Mouse (Mus musculus) embryonic facial prominence, embryonic 14.5 days (tissue): ENCODE measurements around the gene Plcd1. TPM values are rescaled to one million over a fixed set of nuclear protein-coding genes. Genes with fewer than 3 reads are reported as not detected.

Experiments
- ATAC-seq: fragments of 200-750 bp; cut with Nextera tagmentation; 2 replicates; pipeline ENCODE4 v1.8.0; 2017; ENCODE audit warnings: low read depth, moderate number of reproducible peaks, moderate TSS enrichment
- DNase-seq: peaks from one replicate; pipeline ENCODE4 v3.0.0-alpha.2; 2015; ENCODE audit warnings: low spot score
- H3K27ac ChIP-seq: fragments of 300-500 bp; sonication (generic); replicated peaks from 2 replicates; pipeline ENCODE4 v1.5.1; 2014; ENCODE audit warnings: low read depth, mild to moderate bottlenecking, low read length, moderate library complexity
- H3K27me3 ChIP-seq: fragments of 300-500 bp; sonication (generic); replicated peaks from 2 replicates; pipeline ENCODE4 v1.6.1; 2014; ENCODE audit warnings: low read length; ENCODE audit not compliant: control insufficient read depth, insufficient read depth
- H3K36me3 ChIP-seq: fragments of 300-500 bp; sonication (generic); 2 replicates; pipeline ENCODE4 v1.6.1; 2014; ENCODE audit warnings: low read length, mixed read lengths; ENCODE audit not compliant: control insufficient read depth, insufficient read depth
- H3K4me1 ChIP-seq: fragments of 300-500 bp; sonication (generic); 2 replicates; pipeline ENCODE4 v1.6.1; 2014; ENCODE audit warnings: antibody characterized with exemption, low read length; ENCODE audit not compliant: control insufficient read depth, insufficient read depth
- H3K4me2 ChIP-seq: fragments of 300-500 bp; sonication (generic); 2 replicates; pipeline ENCODE4 v1.6.1; 2014; ENCODE audit warnings: low read depth, mild to moderate bottlenecking, low read length, moderate library complexity, mixed read lengths
- H3K4me3 ChIP-seq: fragments of 300-500 bp; sonication (generic); 2 replicates; pipeline ENCODE4 v1.5.1; 2014; ENCODE audit warnings: low read depth, mild to moderate bottlenecking, low read length
- H3K9ac ChIP-seq: fragments of 300-500 bp; sonication (generic); 2 replicates; pipeline ENCODE4 v1.6.1; 2014; ENCODE audit warnings: low read depth, mild to moderate bottlenecking, low read length, moderate library complexity, mixed read lengths
- H3K9me3 ChIP-seq: fragments of 300-500 bp; sonication (generic); 2 replicates; pipeline ENCODE4 v1.6.1; 2016; ENCODE audit warnings: low read length; ENCODE audit not compliant: control insufficient read depth
- WGBS: fragments of 180-500 bp; shearing (Covaris S2); extraction: QIAGEN DNeasy Blood & Tissue Kit; methylation state at CpG from one replicate; pipeline ENCODE4 v1.1.7; 2014; 5-methylcytosine and 5-hydroxymethylcytosine counted together
- polyA plus RNA-seq: library from polyadenylated mRNA; unstranded; fragments of >200 nt; fragmentation: Nextera tagmentation; extraction: Ambion mirVana; gene quantifications from 2 replicates; pipeline ENCODE4 v1.2.1, GENCODE M21; 2014

The Plcd1 gene
- polyA plus RNA-seq, result 43.5 and 45.2 TPM in 2 replicates

DNA sequence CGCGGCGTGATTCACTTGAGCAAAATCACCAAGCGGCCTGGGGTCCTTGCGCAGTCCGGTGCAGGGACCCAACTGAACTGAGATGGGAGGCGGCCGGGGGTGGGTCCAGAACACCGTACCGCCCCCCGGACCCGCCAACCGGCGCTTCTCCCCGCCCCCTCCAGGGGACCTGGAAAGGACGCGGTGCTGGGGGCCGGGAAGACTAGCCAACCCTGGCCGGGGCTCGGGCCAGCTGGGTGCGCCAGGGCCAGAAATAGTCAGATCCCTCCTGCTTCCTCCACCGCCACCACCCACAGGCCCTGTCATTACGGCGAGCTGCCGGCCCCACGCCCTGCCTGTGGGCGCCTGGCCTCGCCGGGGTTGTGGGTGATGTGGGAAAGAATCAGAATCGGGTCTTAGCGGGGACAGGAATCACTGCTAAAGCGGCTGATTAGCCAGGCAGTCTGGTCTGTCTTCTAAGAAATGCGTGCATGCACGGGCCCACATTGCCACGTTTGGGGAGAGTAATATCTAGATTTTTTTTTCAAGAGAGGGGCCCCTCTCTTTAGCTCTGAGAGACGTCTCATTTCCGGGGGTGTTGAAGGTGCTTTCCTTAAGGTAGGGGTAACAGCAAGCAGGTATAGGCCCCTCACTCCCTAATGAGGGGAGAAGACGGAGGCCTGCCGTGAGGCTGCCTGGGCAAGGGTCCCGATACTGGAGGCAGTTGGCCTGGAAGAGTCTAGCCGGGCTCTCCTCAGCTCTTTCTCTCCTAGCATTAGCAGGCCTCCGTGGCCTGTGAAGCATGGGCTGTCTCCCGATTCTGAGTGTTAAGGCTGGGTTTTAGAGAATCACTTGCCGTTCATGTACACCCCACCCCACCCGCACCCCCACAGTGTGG is at the start of gene Plcd1:
Gene Plcd1 (minus strand): TSS at position 84 of the 877 bp plus-strand sequence.
- Histone ChIP-seq H3K27ac (peak within 1 kb of the TSS; percentile 83), H3K4me2 (peak within 1 kb of the TSS; percentile 93), H3K4me1 (peaks cover 24% of the 10 kb centered on the region), H3K9ac (peak within 1 kb of the TSS; percentile 73), H3K4me3 (peak within 1 kb of the TSS; percentile 69), H3K27me3 (no peaks in the 10 kb centered on the region), H3K36me3 (no peaks in the 10 kb centered on the region), H3K9me3 (no peaks in the 10 kb centered on the region)
- WGBS, result 12% methylated on average over 40 of the region's 45 CpGs
- DNase-seq (peak; percentile 92), ATAC-seq (peak; percentile 90)

DNA sequence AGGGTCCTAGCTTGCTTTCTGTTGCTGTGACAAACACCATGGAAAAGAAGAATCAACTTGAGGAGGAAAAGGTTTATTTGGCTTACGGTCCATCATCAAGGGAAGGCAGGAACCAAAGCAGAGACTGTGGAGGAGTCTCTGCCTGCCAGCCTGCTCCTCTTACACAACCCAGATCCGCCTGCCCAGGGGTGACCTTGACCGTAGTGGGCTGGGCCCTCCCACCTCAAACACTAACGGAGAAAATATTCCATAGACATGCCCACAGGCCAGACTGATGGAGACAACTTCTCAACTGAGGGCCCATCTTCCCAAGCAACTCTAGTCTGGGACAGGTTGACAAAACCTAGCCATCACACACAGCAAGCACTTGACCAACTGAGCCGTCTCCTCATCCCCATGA is 48.8 kb upstream of the Plcd1 start:
- Histone ChIP-seq H3K27me3 (no peaks in the 10 kb centered on the region), H3K36me3 (no peaks in the 10 kb centered on the region), H3K27ac (no peak overlapping the region), H3K9me3 (no peaks in the 10 kb centered on the region), H3K4me1 (no peaks in the 10 kb centered on the region), H3K4me3 (no peak overlapping the region), H3K9ac (no peak overlapping the region), H3K4me2 (no peak overlapping the region)
- no peak for ATAC-seq
- DNase-seq, result no peak
- 81% methylated on average over 5 of the region's 5 CpGs for WGBS

DNA sequence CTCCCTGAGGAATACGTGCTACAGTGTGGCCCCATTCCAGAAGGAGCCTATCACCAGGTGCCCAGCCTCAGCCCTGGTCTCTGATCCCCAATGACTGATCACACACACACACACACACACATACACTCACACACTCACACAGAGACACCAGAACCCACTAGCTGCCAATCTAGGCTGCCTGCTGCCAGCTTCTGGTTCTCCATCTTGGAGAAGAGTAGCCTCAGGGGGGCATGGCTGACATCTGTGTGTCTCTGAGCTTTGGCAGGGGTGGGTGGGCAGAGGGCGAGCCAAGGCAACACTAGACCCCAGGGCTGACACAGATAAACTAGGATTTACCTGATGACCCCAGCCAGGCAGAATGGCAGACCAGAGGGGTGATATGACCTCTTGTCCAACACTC is 45.5 kb upstream of the Plcd1 start:
- no peaks in the 10 kb centered on the region for H3K4me1 ChIP-seq
- no peak for ATAC-seq
- no peak overlapping the region for H3K4me2 ChIP-seq
- DNase-seq, result no peak
- H3K27me3 ChIP-seq, result no peaks in the 10 kb centered on the region
- no peaks in the 10 kb centered on the region for H3K9me3 ChIP-seq
- H3K9ac ChIP-seq, result no peak overlapping the region
- no peak overlapping the region for H3K27ac ChIP-seq
- no peaks in the 10 kb centered on the region for H3K36me3 ChIP-seq
- H3K4me3 ChIP-seq, result no peak overlapping the region
- WGBS, result 64% methylated on average over 2 of the region's 2 CpGs

DNA sequence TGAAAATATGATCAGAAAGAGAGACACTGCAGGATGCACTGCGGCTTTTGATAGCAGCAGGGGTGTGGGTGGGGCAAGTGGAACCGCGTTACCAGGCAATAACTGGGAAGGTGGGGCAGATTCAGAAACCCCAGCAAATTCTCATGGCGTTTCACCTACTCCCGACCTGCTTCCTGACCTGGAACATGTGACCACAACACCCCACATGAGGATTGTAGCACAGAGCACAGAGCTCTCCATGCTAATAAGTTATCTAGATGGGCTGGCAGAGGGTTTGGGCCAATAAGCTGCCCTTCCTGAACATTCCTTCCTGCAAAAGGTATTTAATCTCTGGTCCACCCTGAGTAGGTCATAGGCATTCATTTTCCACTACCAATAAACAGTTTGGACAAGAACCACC is 37.4 kb upstream of the Plcd1 start:
- Histone ChIP-seq H3K27me3 (no peaks in the 10 kb centered on the region), H3K36me3 (no peaks in the 10 kb centered on the region), H3K9me3 (no peaks in the 10 kb centered on the region), H3K9ac (no peak overlapping the region), H3K4me1 (no peaks in the 10 kb centered on the region), H3K4me3 (no peak overlapping the region), H3K4me2 (no peak overlapping the region), H3K27ac (no peak overlapping the region)
- WGBS, result 57% methylated on average over 5 of the region's 5 CpGs
- DNase-seq (no peak), ATAC-seq (no peak)

DNA sequence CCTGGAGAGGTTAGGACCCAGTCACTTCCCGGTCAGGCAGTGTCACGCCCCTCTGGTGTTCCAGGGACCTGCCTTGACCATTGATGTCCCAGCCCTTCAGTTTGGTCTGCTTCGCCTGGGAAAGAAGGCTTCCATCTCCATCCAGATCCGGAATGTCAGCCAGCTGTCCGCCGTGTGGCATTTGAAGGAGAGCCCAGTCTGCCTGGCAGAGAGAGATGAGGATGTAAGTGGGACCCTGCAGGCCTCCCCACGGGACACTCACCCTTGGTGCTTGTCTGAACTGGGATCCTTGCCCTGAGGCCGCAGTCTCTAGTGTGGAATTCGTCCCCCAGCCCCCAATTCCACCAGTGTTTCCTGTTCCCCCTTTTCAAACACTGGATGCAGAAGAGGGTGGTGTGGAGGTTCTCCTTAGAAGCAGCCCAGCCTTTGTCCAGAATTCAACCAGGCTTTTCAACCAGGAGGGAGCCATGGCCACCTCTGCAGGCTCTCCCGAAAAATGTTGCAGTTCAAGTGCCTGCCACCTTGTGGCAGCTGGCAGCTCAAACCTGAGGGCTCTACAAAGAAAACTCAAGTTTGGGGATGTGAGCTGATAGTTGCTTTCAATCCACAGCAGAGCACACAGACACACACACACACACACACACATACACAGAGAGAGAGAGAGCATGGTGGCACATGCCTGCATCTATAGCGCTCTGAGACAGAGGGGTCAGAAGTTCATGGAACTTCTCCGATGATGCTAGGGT is 35.3 kb upstream of the Plcd1 start:
- no peaks in the 10 kb centered on the region for H3K36me3 ChIP-seq
- no peak for DNase-seq
- no peaks in the 10 kb centered on the region for H3K4me1 ChIP-seq
- H3K4me3 ChIP-seq, result no peak overlapping the region
- no peak overlapping the region for H3K4me2 ChIP-seq
- no peak overlapping the region for H3K27ac ChIP-seq
- no peaks in the 10 kb centered on the region for H3K27me3 ChIP-seq
- H3K9ac ChIP-seq, result no peak overlapping the region
- WGBS, result 75% methylated on average over 12 of the region's 12 CpGs
- no peaks in the 10 kb centered on the region for H3K9me3 ChIP-seq
- ATAC-seq, result no peak

DNA sequence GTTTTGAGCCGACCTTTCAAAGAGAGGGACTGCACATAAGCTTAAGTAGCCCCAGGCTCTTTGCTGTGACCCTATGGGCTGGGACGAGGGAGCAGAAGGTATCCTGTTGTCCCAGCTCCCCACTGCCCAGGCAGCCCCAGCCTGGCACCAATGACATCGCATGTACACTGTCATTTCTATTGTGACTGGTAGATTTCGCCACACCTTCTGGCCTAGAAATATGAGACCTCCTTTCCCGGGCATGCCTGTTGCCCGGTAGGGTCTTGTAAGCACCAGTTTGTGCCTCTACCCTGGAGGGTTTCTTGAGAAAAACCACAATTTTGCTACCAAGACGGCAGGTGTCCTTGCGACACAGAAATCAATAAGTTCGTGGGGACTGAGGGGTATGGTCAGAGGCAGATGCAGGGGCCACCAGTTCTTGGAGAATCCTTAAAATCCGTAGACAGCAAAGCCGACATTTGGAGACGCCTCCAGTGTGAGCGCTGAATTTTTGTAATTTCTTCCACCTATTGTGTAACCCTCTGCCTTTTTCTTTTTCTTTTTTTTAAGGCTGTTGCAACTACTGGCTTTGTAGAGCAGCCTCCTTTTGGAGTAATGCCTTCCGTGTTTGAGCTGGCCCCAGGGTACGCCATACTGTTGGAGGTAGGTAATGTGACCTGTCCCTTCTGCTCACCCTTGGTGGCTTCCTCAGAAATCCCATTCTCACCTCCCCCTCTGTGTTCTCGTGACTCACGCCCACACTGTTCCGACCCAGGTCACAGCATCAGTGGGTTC is 29.5 kb upstream of the Plcd1 start:
- Histone ChIP-seq H3K4me1 (no peaks in the 10 kb centered on the region), H3K9ac (no peak overlapping the region), H3K27ac (no peak overlapping the region), H3K4me2 (no peak overlapping the region), H3K27me3 (no peaks in the 10 kb centered on the region), H3K36me3 (no peaks in the 10 kb centered on the region), H3K9me3 (no peaks in the 10 kb centered on the region), H3K4me3 (no peak overlapping the region)
- WGBS, result 75% methylated on average over 18 of the region's 18 CpGs
- 0 out of 2 replicates have a peak, but pooled peaks have one; percentile 5 for ATAC-seq
- DNase-seq, result no peak

DNA sequence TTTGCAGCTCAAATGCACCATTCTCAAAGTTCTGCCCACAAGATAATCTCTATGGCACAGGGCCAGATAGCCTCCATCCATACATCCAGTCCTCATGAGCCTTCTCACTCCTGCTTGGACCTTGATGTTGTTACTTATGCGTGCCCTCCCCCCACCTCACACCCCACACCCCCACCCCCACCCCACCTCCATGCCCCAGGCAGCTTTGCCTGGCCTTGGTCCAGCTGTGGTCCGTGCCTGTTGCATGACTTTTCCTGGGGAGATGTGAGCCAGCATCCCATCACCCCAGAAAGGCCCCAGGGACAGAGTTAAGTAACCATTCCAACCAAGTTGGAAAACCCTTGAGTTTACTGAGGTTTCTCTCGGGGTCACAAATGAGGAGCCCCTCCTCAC is 26.9 kb upstream of the Plcd1 start:
- H3K9me3 ChIP-seq, result no peaks in the 10 kb centered on the region
- H3K27ac ChIP-seq, result no peak overlapping the region
- ATAC-seq, result no peak
- H3K4me3 ChIP-seq, result no peak overlapping the region
- no peak overlapping the region for H3K4me2 ChIP-seq
- H3K4me1 ChIP-seq, result no peaks in the 10 kb centered on the region
- DNase-seq, result no peak
- no peaks in the 10 kb centered on the region for H3K36me3 ChIP-seq
- no peak overlapping the region for H3K9ac ChIP-seq
- no peaks in the 10 kb centered on the region for H3K27me3 ChIP-seq
- WGBS, result 66% methylated on average over 3 of the region's 3 CpGs

DNA sequence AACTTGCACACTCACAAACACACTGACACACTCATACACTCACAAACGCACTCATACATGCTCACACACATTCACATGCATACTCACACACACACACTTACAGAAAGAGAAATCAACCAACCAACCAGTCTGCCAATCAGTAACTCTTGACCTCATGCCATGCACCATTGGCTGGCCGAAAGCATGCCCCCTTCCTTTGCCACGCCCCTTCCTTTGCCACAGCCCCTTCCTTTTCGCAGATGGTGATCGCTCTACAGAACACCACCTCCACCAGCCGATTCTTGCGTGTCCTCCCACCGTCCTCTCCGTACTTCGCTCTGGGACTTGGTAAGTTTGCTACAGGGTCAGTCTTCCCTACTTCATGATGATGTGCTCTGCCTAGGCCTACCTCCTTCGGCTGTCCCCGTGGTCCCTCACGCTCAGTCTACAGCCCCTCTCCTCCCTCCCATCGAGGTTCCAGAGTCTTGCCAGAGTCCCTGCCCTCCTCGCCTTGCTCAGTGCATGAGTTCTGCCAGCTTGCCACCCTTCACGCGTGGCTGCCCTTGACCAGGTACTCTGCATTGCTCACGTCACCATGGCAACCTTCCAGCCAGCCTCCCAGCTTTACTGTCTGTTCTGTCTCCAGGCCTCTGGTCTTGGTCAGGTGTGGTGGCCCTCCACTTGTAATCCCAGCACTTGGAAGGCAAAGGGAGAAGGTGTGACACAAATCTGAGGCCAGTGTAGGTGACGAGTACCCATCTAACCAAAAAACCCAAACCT is 26.3 kb upstream of the Plcd1 start:
- DNase-seq (no peak), ATAC-seq (no peak)
- WGBS, result 84% methylated on average over 19 of the region's 19 CpGs

More for the DNA sequence above, 26.3 kb upstream of the Plcd1 start:
- Histone ChIP-seq H3K9ac (no peak overlapping the region), H3K4me1 (no peaks in the 10 kb centered on the region), H3K27ac (no peak overlapping the region), H3K27me3 (no peaks in the 10 kb centered on the region), H3K9me3 (no peaks in the 10 kb centered on the region), H3K36me3 (no peaks in the 10 kb centered on the region), H3K4me3 (no peak overlapping the region), H3K4me2 (no peak overlapping the region)
